Mouse (Mus musculus) right cerebral cortex, adult 2 months (tissue): ENCODE data around the gene Pex26.

Source experiments
- DNase-seq, 2 experiments: peaks; one replicate each; pipeline ENCODE4 v3.0.0; 2021 to 2022; ENCODE audit warnings: low spot score in 2 of 2

Gene Pex26

DNA sequence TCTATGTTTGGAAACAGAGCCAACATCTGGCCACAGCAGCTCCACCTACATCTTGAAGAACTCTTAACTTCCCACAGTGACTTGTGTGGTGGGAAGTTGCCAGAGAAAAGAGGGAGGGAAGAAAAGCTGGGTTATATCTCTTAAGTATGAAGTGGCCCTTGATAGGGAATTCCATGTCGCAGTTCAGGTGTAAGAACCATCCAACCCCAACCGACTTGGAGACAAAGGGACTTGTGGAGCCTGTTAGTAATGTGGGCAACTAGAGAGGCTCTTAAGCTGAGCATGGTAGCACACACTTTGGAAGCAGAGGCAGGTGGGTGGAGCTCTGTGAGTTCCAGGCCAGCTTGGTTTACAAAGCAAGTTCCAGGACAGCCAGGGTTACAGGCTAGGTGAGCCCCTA lies 26.1 kb downstream of the Pex26 start:
- DNase-seq, result no peak

DNA sequence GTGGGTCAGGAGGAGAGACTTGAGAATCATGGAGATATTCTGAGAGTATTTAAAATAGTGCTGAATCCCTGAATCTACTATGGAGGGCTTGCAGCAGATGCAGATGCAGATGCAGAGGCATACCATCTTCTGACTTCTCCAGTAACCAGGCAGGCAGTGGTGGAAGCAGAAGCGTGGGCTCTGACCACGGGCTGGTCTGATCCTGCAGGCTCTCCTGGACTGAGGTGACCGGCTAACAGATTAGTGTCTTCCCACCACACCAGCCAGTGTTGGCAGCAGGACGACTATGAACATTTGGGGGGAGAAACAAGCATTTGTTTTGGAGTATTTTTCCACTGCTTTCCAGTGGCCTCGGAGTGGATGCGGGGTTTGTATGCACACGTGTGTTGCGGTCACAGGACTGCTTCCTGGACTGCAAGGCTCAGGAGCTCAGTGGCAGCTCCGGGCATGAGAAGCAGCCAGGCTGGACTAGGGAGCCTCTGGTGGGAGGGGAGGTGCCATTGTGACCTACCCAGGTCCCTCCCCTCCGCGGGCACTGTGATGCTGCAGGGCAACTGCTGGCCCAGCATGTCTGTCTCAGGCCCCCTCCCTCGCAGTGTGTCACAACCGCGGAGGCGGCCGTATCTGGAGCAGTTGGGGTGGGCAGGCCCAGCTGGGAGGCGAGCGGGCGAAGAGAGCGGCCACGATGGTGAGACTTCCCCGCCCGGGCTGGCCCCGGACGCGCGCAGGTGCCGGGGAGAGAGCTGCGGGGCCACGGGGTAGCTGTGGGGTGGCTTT lies 26.9 kb downstream of the Pex26 start, which contains the start of gene Tuba8:
Tuba8 (plus strand) TSS at position 548 of the 777 bp plus-strand sequence.
- DNase-seq, result peak; percentile 61 to 70

DNA sequence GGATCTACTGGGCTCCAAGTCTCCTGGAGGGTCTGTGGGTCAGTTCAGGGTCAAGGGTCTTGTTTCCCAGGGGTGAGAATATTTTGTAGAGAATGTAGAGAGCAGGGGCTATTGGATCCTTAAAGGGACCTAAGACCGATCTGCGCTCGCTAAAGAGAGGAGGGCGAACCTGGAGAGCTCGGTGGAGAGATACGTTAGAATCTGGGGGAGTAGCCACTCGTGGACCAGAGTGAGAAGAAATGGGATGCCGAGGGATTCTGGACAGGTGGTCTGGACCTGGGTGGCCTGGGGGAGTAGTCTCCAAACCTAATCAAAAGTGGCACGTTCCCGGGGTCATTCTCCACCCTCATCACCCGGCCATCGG lies 27.4 kb downstream of the Pex26 start:
- no peak for DNase-seq

DNA sequence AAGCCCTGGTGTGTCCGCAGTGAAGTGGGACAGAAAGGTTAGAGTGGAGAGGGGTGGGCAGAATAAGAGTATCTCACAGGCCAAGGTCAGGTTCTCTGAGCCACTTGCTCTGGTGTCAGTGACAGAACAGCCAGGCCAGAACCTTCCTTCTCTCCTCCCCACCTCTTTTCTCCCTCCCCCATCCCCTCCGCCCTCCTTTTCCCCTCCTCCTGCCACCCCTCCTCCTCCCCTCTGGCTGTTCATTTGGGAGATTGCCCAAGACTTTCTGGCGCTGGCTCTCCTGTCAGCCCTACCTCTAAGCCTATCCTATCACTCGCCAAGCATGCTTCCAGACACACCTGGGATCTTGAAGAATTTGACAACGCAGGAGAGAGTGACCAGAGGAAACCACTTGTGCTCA lies 28.3 kb downstream of the Pex26 start:
- no peak for DNase-seq

DNA sequence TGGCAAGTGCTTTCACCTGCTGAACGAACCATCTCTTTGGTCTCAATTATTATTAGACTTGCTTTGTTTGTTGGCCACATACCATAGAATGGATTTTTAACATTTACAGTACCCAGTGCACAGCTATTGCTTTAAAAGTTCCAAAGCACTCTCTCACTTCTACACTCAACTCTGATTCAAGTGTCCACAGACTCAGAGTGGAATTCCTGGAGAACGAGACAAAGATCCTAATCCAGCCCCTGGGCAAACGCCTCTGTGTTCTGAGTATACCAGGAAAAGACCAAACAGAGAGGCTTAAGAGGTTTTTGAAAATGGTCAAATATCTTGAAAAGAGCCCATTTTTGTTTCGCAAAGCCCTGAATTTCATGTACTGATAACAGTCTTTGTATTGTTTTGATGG lies 29.5 kb downstream of the Pex26 start:
- no peak for DNase-seq

DNA sequence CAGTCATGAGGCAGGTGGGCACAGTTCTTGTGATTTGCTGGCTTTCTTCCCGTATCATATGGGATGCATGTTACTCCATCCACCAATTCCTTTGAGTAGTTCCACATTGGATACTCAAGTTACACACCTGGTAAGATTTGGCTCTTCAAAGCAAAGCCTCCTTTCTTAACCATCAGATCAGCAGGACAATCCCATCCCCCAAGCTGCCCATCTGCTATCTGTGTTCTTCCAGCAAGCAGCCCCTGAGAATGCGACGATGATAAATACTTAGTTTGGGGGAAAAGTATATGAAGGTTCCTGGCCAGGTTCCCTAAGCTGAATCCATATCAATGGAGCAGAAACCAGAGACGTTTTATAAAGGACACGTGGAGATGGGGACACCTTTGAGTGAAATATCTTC lies 30.8 kb downstream of the Pex26 start:
- no peak for DNase-seq

DNA sequence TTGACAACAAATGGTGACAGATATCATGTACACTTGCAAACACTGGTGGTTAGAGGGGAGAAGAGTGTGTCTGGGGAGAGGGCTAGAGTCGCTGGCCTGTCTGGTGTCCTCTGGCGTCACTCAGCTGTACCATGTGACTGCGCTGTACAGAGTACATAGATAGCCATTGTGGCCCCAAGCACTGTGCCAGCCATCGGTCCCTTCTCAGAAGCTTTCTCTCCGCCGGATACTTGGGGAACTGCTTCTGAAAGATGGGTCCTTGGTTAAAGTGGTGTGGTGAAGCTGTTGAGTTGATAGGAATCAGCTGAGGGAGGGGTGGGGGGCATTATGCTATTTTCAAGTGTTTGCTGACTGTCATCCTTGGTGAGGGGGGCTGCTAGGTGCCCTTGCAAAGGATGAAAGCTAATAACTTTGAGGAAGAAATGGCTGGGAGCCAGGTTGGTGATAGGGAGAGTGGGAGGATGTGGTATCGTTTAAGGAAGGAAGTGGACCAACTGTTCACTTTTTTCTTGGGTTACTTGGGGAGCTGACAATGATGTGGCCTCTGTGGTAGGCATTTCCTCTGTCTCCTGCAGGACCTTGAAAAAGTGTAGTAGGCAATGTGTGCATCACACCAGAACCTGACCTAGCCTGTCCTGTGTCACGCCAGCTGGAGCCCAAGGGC lies 31.3 kb downstream of the Pex26 start:
- DNase-seq, result no peak

DNA sequence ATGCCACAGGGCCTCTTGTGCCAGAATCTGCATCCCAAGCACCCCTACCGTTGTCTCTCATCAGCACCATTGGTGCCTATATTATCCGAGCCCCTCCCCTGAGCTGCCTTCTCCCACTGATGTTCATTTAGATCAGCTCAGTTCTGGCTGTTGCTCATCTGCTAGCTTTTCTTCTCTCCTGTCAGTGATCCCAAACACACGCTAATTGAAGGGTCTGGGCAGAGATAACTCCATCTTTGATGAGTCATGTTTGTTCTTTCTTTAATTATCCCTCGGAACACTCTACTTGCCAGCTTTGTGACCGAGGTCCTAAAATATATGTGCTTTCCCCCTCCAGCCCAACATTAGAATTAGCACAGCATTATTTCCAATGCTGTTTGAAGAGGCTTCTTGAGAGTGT lies 31.9 kb downstream of the Pex26 start:
- DNase-seq, result no peak

DNA sequence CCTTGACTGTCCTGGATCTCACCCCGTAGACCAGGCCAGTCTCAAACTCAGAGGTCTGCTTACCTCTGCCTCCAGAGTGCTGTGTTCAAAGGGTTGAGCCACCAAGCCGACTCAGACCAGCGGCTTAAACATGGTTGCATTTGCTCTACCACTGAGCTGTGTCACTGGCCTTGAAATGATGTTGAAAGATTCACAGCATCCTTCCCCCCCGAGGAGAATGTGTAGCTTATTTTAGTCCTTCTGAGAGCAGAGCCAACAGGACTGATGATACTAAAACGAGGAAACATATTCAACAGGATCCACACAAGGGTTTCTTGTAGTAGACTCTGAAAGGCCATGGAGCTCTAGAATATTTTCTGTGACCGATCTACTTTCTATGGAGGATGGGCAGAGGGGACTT lies 32.4 kb downstream of the Pex26 start:
- no peak for DNase-seq

DNA sequence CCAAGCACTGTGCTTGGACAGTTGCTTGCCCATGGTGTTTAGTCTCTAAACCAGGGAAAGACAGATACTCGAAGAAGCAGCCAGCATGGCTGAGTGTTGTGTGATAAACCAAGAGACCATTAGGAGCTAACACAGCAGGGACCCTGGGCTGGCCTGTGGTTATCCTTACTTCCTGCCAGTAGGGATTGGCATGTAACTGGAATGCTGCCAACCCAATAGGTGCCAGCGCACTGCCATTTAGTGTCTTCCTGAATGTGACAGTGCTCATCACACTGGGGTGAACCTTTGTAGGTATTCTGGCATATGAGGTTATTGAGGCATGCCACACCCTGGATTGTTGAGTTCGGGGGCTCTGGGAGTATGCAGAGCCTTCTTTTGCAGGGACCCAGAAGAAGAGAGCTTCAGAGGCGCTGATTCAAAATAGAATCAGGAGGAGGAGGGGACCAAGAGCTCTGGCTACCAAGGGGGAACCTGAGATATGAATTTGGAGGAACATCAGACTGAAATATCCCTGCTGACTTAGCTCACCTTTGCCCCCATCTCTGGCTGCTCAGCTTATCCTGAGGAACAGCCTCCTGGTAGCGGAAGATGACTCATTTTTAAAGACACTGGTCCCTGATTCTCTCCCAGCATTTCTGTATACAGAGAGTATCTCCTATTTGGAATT lies 33.3 kb downstream of the Pex26 start:
- no peak for DNase-seq

DNA sequence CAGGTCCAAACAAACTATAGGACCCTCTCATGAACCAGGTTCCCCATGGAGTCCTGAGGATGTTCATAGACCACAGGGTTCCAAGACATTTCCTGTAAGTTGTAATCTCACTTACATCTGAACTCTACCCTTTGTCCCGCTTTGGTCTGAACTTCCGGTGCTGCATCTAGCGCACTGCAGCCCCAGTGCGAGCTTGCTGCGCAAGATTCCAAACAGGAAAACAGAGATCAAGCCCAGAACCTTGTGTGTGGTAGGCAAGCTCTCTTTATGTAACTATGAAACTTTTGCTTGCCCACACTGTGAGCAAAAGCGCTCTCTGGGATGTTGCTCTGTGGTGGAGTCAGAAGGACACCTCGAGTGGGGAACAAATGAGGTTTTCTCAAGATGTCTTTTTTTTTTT lies 34.5 kb downstream of the Pex26 start:
- no peak for DNase-seq

DNA sequence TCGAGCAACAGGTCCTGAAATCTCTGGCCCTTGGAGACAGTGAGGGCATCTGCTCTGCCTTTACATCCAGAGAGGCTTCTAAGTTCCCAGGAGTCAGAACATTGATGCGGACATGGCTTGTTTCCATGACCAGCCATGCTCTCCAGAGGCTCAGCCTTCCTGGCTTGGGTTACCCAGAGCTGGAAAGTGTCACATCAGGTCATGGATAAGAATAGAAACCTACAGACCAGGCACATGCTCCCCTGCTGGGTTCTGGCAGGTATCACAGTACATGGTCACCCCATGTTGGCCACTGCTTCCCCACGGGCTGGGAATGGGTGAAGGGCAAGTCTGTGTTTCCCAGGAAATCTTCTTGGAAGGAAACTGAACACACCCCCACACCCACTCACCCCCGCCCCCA lies 35.9 kb downstream of the Pex26 start:
- DNase-seq, result no peak

DNA sequence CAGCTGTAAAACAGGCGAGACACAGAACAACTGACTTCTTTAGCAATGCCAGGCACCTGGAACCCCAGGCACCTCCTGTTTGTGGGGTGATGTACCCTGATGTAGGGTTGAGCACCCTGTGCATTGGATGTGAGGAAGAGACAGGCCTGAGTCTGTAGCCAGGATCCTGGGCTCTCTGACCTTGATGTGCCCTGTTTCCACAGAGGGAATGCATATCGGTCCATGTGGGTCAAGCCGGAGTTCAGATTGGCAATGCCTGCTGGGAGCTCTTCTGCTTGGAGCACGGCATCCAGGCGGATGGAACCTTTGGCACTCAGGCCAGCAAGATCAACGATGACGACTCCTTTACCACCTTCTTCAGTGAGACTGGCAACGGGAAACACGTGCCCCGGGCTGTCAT lies 36.7 kb downstream of the Pex26 start:
- DNase-seq, result no peak

DNA sequence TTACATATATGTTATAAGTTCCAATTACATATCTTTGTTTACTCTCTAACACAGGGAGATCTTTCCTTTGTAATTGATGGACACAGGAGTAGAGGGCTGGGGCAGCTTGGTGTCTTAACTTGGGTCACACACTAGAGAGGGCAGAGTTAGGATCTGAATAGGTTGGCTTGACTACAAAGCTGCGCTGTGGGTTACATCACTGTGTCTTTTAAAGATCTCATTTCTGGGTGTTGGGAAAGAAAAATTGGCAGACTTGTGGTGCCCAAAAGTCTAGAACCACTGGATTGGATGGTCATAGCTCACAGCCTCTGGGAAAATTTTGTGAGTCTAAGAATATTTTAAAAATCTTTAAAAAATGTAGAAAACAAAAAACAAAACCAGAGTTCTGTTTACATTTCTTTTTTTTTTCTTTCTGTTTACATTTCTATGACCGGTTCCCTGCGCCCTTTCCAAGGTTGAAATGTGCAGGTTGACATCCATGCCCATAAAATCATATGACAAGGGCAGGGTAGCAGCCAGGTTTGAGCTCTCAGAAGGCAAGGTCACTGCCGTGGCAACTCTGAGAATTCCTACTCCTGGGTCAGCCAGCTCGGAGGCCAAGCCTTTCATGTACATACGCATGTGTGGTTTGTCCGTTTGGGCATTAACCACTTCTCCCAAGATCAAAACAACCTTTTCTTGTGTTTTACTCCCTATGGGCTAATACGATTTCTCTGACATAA lies 38.6 kb downstream of the Pex26 start:
- no peak for DNase-seq

DNA sequence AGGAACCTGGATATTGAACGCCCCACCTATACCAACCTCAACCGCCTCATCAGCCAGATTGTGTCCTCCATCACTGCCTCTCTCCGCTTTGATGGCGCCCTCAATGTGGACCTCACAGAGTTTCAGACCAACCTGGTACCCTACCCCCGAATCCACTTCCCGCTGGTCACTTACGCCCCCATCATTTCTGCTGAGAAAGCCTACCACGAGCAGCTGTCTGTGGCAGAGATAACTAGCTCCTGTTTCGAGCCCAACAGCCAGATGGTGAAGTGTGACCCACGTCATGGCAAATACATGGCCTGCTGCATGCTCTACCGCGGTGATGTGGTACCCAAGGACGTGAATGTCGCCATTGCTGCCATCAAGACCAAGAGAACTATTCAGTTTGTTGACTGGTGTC lies 39.5 kb downstream of the Pex26 start:
- DNase-seq, result no peak

DNA sequence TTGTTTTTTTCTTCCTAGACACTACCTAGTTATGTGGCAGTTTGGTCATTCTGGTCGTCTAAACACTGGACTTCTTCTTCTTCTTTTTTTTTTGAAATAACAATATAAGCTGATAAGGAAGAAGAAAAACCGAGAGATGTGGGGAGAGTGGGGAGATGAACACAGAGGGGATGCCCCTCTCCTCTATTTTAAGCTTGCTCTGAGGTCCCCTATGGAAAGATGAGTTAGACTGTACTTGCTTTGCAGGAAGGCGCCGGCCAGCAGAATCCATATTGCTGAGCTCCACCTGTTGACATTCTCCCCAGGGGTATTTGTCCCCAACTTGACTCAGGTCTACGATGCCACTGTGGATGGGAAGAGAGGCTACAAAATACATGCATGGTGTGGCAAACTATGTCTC lies 40.6 kb downstream of the Pex26 start:
- no peak for DNase-seq

DNA sequence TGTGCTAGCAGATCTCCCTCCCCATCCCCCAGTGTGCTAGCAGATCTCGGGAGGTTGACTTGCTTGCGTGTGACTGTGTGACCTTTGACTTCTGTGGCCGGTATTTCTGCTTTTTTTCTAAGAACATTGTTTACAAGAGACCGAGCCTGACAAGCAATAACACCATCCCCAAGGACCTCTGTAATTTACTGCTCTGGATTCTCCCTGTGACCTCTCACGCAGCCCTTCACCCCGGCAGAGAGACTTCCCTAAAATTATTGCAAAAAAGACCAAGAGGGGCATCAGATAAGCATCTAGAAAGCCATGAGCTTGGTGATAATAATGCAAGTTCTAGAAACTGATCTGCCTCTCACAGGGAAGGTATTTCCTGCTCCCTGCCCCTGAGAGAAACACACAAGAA lies 41.5 kb downstream of the Pex26 start:
- no peak for DNase-seq

DNA sequence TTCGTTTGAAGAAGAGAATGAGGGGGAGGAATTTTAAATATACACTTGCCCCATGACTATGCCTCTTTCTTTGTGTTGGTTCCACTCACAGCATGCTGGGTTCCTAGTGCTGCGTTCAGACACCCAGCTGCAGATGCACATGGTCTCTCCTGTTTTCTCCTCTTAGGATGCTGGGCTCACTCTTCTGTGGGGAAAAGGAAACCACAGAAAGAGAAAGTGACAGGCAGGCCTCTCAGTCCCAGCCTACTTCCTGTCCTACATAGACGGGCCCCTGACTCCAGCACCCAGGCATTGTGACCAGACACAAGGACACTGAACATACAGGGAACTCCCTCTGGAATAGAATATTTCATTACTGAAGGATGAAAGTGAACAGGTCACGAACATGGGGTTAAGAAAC lies 42.6 kb downstream of the Pex26 start:
- DNase-seq, result no peak

DNA sequence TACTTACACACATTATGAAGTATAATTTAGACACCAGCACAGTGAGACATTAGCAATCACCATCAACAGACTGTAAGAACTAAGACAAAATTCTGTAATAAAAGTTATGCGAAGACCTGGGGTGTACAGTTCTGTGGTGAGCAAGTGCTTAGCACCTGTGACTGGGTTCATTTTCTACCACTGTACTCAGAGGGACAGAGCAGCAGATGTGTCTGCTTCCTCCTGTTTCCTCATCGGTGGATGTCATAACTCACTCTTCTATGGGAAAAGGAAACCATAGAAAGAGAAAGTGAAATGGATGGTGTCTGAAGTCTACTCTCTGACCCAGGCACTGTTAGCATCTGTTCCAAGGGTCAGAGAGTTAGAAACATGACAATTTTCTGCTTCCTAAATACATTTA lies 43.3 kb downstream of the Pex26 start:
- no peak for DNase-seq

DNA sequence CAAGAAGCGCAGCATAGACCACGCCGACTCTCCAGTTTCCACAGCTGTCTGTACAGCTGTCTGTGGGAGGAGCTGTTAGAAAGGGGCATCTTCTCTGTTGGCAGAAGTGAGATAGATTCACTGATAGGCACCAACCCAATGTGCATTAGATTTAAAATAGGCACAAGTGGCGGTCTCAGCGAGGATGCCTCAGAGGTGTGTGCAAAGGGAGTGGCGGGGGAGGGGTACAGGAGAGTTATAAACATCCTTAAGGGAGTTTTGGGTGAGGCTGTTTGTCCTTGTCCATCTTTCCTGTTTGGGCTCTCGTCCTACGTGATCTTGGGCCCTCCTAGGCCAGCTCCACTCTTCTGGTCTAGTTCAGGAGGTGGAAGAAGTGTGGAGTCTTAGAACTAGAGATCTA lies 45.0 kb downstream of the Pex26 start:
- DNase-seq, result no peak

DNA sequence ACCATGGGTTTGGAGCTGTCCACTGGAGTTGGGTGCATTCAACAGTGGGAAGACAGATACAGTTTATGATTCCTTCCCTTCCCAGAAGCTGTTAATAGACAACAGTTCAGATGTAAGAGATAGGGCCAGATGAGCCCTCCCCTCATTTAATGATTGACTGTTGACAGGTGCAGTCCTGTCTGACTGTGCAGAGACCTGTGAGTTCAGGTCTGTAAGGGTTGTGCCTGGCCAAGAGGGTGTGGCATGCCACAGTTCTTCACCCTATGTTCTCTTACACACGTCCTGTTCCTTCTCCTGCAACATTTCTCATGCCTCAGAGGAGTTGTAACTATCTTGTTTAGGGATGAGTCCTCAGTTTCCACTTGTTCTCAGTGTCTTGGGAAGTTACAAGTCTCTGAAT lies 49.2 kb downstream of the Pex26 start:
- no peak for DNase-seq

DNA sequence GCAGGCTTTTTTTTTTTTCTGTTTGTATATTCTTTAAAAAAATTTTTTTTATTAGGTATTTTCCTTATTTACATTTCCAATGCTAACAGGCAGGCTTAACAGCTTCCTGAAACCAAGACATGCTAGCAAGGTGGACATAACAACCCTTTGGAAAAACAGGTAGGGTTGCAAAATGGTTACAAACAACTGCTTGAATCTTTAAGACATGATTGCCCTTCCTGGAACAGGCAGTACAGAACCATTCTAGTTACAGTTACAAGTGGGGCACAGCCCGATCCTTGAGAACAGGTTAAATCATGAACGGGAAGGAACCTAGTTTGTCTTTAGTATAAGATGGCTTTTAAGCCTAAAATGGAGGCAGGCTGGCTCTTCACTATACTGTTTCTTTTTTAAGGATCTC lies 52.9 kb downstream of the Pex26 start:
- no peak for DNase-seq

DNA sequence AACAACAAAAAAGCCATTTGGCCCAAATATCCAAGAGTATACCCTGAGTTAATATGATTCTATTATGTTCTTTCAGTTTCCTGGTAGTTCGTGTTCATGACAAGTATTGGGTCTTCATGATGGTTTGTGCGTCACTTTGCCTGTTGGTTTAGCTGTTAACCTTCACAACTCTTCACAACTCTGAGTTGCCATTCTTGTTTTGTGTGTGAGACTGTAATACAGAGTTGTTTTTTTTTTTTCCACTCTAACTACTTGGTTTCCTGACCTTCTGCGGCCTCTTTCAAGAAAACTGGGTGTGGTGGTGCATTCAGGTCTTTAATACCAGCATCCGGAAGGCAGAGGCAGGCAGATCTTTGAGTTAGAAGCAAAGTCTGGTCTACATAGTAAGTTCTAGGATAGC lies 54.7 kb downstream of the Pex26 start:
- DNase-seq, result no peak
